Mouse (Mus musculus) heart, postnatal 0 days (tissue): Measurements from ENCODE around the gene Eif2s1.

Experiments
- CTCF ChIP-seq: IDR thresholded peaks from 2 replicates; pipeline ENCODE4 v1.5.1; 2016; ENCODE audit warnings: antibody characterized with exemption, control low read depth, low read depth
- EP300 ChIP-seq: IDR thresholded peaks from 2 replicates; pipeline ENCODE4 v1.6.1; 2016; ENCODE audit warnings: antibody characterized with exemption, low read depth

GRCm38 (mm10) chr12:78897861-78898260 is 36.2 kb downstream of the Eif2s1 start:
- TF ChIP-seq EP300: no peak
- no peak for TF ChIP-seq CTCF
